Mouse (Mus musculus): Measurements from ENCODE around the gene Coil. TPM values are rescaled to one million over a fixed set of nuclear protein-coding genes. Genes with fewer than 3 reads are reported as not detected.

Gene Coil
- 6.5 and 6.6 TPM in 2 replicates for polyA plus RNA-seq (2014; fragmentation: Nextera tagmentation; extraction: Ambion mirVana)

GRCm38 (mm10) chr11:88970202-88970732 is at the start of gene Coil:
Gene Coil, plus strand, starts transcription at chr11:88970252.
- Histone ChIP-seq H3K27ac (replicated peaks in 1 of 2; ENCODE audit: control insufficient read depth in 1 of 2, insufficient read depth in 1 of 2, low read depth in 2 of 2, low read length in 2 of 2) (no peak within 1 kb of the TSS), H3K4me3 (ENCODE audit: control insufficient read depth in 1 of 2, insufficient read depth in 1 of 2, low read depth in 1 of 2, low read length in 2 of 2) (no peak within 1 kb of the TSS), H3K9me3 (ENCODE audit: control insufficient read depth, low read length) (no peaks in the 10 kb centered on the region), H3K27me3 (ENCODE audit: control insufficient read depth, insufficient read depth, low read length) (no peaks in the 10 kb centered on the region), H3K4me2 (ENCODE audit: low read length) (no peak within 1 kb of the TSS), H3K9ac (ENCODE audit: low read length) (no peak within 1 kb of the TSS), H3K36me3 (ENCODE audit: control insufficient read depth, insufficient read depth, low read length) (no peaks in the 10 kb centered on the region), H3K4me1 (ENCODE audit: control insufficient read depth in 2 of 2, insufficient read depth in 2 of 2, low read length in 2 of 2) (peaks cover 6% of the 10 kb centered on the region in 2 experiments; a peak in 3 of 4 replicates)
- ATAC-seq (ENCODE audit: insufficient number of reproducible peaks, insufficient read depth, low FRiP score, low read depth), result no peak
- 32% methylated on average over 2 of the region's 2 CpGs for WGBS

DNA sequence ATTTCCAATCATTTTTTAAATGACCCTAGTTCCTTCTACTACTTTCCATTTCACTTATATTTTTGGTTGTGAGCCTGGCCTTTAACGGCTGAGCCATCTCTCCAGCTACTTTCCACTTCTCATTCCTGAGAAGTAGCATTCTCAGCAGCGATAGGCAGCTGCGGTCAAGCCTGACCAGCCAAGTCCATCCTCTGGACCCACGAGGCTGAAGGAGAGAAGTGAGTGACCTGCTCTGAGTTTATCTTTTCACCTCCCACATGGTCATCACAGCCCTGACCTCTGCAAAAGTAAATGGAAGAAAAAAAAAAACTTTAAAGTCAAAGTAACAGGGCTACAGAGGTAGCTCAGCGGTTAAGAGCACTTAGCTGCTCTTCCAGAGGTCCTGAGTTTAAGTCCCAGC is 43.5 kb upstream of the Coil start:
- 65% methylated on average over 5 of the region's 5 CpGs for WGBS
- peaks cover 67% of the 10 kb centered on the region for H3K36me3 ChIP-seq (ENCODE audit: control insufficient read depth, insufficient read depth, low read length)

DNA sequence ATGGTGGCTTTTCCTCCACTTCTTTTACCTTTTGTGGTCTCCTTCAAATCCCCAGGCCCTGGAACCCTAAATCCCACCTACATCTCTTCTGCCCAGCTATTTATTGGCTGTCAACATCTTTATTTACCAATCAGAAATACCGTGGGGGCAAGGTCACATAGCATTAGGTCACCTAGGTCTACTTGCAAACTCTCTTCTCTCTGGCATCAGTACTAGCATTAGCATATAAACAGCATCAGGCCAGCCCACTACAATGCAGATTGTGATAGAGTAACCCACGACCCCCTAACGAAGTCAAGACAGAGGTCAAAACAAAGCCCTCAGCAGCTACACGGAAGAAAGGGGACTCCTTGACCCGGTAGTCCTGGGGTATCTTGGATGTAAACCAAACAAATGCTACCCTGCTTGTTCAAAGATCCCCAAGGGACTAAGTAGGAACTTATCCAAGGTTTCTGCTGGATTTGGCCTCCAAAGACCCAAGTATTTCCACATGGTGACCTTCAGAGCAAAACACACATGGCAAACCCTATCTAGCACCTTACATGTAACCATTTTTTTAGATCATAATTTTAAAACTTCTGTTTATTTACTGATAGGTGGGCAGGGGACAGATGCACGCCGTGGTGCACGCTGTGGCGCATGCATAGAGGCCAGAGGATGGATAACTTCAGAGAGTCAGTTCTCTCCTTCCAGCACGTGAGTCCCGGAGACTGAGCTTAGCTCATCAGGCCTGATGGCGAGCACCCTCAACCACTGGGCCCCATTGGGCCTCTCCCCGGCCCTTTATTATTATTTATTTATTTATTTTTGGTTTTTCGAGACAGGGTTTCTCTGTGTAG is 38.1 kb upstream of the Coil start:
- Histone ChIP-seq H3K4me3 (ENCODE audit: control insufficient read depth in 1 of 2, insufficient read depth in 1 of 2, low read depth in 1 of 2, low read length in 2 of 2) (no peak overlapping the region), H3K4me2 (ENCODE audit: low read length) (no peak overlapping the region), H3K36me3 (ENCODE audit: control insufficient read depth, insufficient read depth, low read length) (peaks cover 67% of the 10 kb centered on the region), H3K27ac (replicated peaks in 1 of 2; ENCODE audit: control insufficient read depth in 1 of 2, insufficient read depth in 1 of 2, low read depth in 2 of 2, low read length in 2 of 2) (no peak overlapping the region), H3K27me3 (ENCODE audit: control insufficient read depth, insufficient read depth, low read length) (no peaks in the 10 kb centered on the region), H3K9ac (ENCODE audit: low read length) (no peak overlapping the region), H3K4me1 (ENCODE audit: control insufficient read depth in 2 of 2, insufficient read depth in 2 of 2, low read length in 2 of 2) (no peaks in the 10 kb centered on the region), H3K9me3 (ENCODE audit: control insufficient read depth, low read length) (no peaks in the 10 kb centered on the region)
- ATAC-seq (ENCODE audit: insufficient number of reproducible peaks, insufficient read depth, low FRiP score, low read depth), result no peak
- WGBS, result 84% methylated on average over 14 of the region's 14 CpGs

More for the DNA sequence above, 43.5 kb upstream of the Coil start:
- Histone ChIP-seq H3K27me3 (ENCODE audit: control insufficient read depth, insufficient read depth, low read length) (no peaks in the 10 kb centered on the region), H3K4me2 (ENCODE audit: low read length) (no peak overlapping the region), H3K4me3 (ENCODE audit: control insufficient read depth in 1 of 2, insufficient read depth in 1 of 2, low read depth in 1 of 2, low read length in 2 of 2) (no peak overlapping the region), H3K9ac (ENCODE audit: low read length) (no peak overlapping the region), H3K4me1 (ENCODE audit: control insufficient read depth in 2 of 2, insufficient read depth in 2 of 2, low read length in 2 of 2) (no peaks in the 10 kb centered on the region), H3K27ac (replicated peaks in 1 of 2; ENCODE audit: control insufficient read depth in 1 of 2, insufficient read depth in 1 of 2, low read depth in 2 of 2, low read length in 2 of 2) (no peak overlapping the region), H3K9me3 (ENCODE audit: control insufficient read depth, low read length) (no peaks in the 10 kb centered on the region)
- no peak for ATAC-seq (ENCODE audit: insufficient number of reproducible peaks, insufficient read depth, low FRiP score, low read depth)

DNA sequence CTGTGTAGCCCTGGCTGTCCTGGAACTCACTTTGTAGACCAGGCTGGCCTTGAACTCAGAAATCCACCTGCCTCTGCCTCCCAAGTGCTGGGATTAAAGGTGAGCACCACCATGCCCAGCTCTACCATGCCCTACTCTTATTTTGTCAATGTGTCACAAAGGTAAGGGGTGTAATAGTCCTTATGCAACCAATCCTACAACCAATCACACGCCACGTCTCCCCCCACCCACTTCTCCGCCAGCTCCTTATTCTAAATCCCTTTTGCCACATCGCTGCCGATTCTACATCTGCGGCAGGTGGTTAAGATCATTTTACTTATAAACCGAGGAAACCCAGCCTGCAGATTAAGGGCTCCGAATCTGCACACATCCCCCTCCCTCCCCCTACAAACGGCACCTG is 37.0 kb upstream of the Coil start:
- no peak overlapping the region for H3K4me3 ChIP-seq (ENCODE audit: control insufficient read depth in 1 of 2, insufficient read depth in 1 of 2, low read depth in 1 of 2, low read length in 2 of 2)
- 93% methylated on average over 9 of the region's 9 CpGs for WGBS
- H3K9me3 ChIP-seq (ENCODE audit: control insufficient read depth, low read length), result no peaks in the 10 kb centered on the region
- no peak for ATAC-seq (ENCODE audit: insufficient number of reproducible peaks, insufficient read depth, low FRiP score, low read depth)
- H3K4me1 ChIP-seq (ENCODE audit: control insufficient read depth in 2 of 2, insufficient read depth in 2 of 2, low read length in 2 of 2), result no peaks in the 10 kb centered on the region
- H3K4me2 ChIP-seq (ENCODE audit: low read length), result no peak overlapping the region
- H3K9ac ChIP-seq (ENCODE audit: low read length), result no peak overlapping the region
- no peaks in the 10 kb centered on the region for H3K27me3 ChIP-seq (ENCODE audit: control insufficient read depth, insufficient read depth, low read length)
- H3K36me3 ChIP-seq (ENCODE audit: control insufficient read depth, insufficient read depth, low read length), result peaks cover 56% of the 10 kb centered on the region
- H3K27ac ChIP-seq (replicated peaks in 1 of 2; ENCODE audit: control insufficient read depth in 1 of 2, insufficient read depth in 1 of 2, low read depth in 2 of 2, low read length in 2 of 2), result no peak overlapping the region

- H3K9me3 ChIP-seq (ENCODE audit: control insufficient read depth, low read length), result no peaks in the 10 kb centered on the region
- H3K36me3 ChIP-seq (ENCODE audit: control insufficient read depth, insufficient read depth, low read length), result peaks cover 49% of the 10 kb centered on the region
- no peak overlapping the region for H3K9ac ChIP-seq (ENCODE audit: low read length)
- H3K4me2 ChIP-seq (ENCODE audit: low read length), result no peak overlapping the region
- H3K4me3 ChIP-seq (ENCODE audit: control insufficient read depth in 1 of 2, insufficient read depth in 1 of 2, low read depth in 1 of 2, low read length in 2 of 2), result no peak overlapping the region
- no peak for ATAC-seq (ENCODE audit: insufficient number of reproducible peaks, insufficient read depth, low FRiP score, low read depth)
- 89% methylated on average over 19 of the region's 19 CpGs for WGBS
- H3K4me1 ChIP-seq (ENCODE audit: control insufficient read depth in 2 of 2, insufficient read depth in 2 of 2, low read length in 2 of 2), result no peaks in the 10 kb centered on the region
- no peaks in the 10 kb centered on the region for H3K27me3 ChIP-seq (ENCODE audit: control insufficient read depth, insufficient read depth, low read length)
- no peak overlapping the region for H3K27ac ChIP-seq (replicated peaks in 1 of 2; ENCODE audit: control insufficient read depth in 1 of 2, insufficient read depth in 1 of 2, low read depth in 2 of 2, low read length in 2 of 2)
Observed at GRCm38 (mm10) chr11:88934089-88935000, 35.7 kb upstream of the Coil start.

- no peak overlapping the region for H3K4me2 ChIP-seq (ENCODE audit: low read length)
- H3K27ac ChIP-seq (replicated peaks in 1 of 2; ENCODE audit: control insufficient read depth in 1 of 2, insufficient read depth in 1 of 2, low read depth in 2 of 2, low read length in 2 of 2), result no peak overlapping the region
- peaks cover 41% of the 10 kb centered on the region for H3K36me3 ChIP-seq (ENCODE audit: control insufficient read depth, insufficient read depth, low read length)
- no peak overlapping the region for H3K4me3 ChIP-seq (ENCODE audit: control insufficient read depth in 1 of 2, insufficient read depth in 1 of 2, low read depth in 1 of 2, low read length in 2 of 2)
- no peak for ATAC-seq (ENCODE audit: insufficient number of reproducible peaks, insufficient read depth, low FRiP score, low read depth)
- H3K9me3 ChIP-seq (ENCODE audit: control insufficient read depth, low read length), result no peaks in the 10 kb centered on the region
- WGBS, result 87% methylated on average over 2 of the region's 2 CpGs
- H3K9ac ChIP-seq (ENCODE audit: low read length), result no peak overlapping the region
- H3K4me1 ChIP-seq (ENCODE audit: control insufficient read depth in 2 of 2, insufficient read depth in 2 of 2, low read length in 2 of 2), result no peaks in the 10 kb centered on the region
- no peaks in the 10 kb centered on the region for H3K27me3 ChIP-seq (ENCODE audit: control insufficient read depth, insufficient read depth, low read length)
Observed at GRCm38 (mm10) chr11:88937886-88938285, 32.2 kb upstream of the Coil start.

- Histone ChIP-seq H3K9me3 (ENCODE audit: control insufficient read depth, low read length) (no peaks in the 10 kb centered on the region), H3K27me3 (ENCODE audit: control insufficient read depth, insufficient read depth, low read length) (no peaks in the 10 kb centered on the region), H3K36me3 (ENCODE audit: control insufficient read depth, insufficient read depth, low read length) (peaks cover 38% of the 10 kb centered on the region), H3K9ac (ENCODE audit: low read length) (no peak overlapping the region), H3K27ac (replicated peaks in 1 of 2; ENCODE audit: control insufficient read depth in 1 of 2, insufficient read depth in 1 of 2, low read depth in 2 of 2, low read length in 2 of 2) (no peak overlapping the region), H3K4me3 (ENCODE audit: control insufficient read depth in 1 of 2, insufficient read depth in 1 of 2, low read depth in 1 of 2, low read length in 2 of 2) (no peak overlapping the region), H3K4me1 (ENCODE audit: control insufficient read depth in 2 of 2, insufficient read depth in 2 of 2, low read length in 2 of 2) (no peaks in the 10 kb centered on the region), H3K4me2 (ENCODE audit: low read length) (no peak overlapping the region)
- no peak for ATAC-seq (ENCODE audit: insufficient number of reproducible peaks, insufficient read depth, low FRiP score, low read depth)
- WGBS, result 95% methylated on average over 2 of the region's 2 CpGs
Observed at GRCm38 (mm10) chr11:88938770-88939169, 31.3 kb upstream of the Coil start.
